Mouse (Mus musculus): ENCODE measurements around the gene Slc2a12.

Gene Slc2a12

GRCm38 (mm10) chr10:22730992-22731271 lies 86.1 kb downstream of the Slc2a12 start:
- DNase-seq: no peak

- peak; percentile 97 for DNase-seq
Measured at GRCm38 (mm10) chr10:22731272-22732093, 86.7 kb downstream of the Slc2a12 start, which contains the start of gene Tbpl1. Tbpl1 (minus strand) TSS chr10:22731938.

GRCm38 (mm10) chr10:22732181-22732580 lies 87.4 kb downstream of the Slc2a12 start:
- no peak for DNase-seq

GRCm38 (mm10) chr10:22745922-22746321 lies 101.1 kb downstream of the Slc2a12 start:
- DNase-seq: no peak

- no peak for DNase-seq
Measured at GRCm38 (mm10) chr10:22746334-22747322, 101.8 kb downstream of the Slc2a12 start.

GRCm38 (mm10) chr10:22751175-22751682 lies 106.4 kb downstream of the Slc2a12 start:
- DNase-seq: no peak

Data from kidney, postnatal 14 days (tissue).